Mouse (Mus musculus) CH12.LX (cell line): ENCODE results near the gene Tmeff1. TPM values are rescaled to one million over a fixed set of nuclear protein-coding genes. Genes with fewer than 3 reads are reported as not detected.
A peak's percentile ranks its signal among the peaks of the same experiment; 100 is the strongest.

ENCODE experiments used
- DNase-seq: peaks from one replicate; pipeline ENCODE4 v3.0.0-alpha.2; 2013; ENCODE audit errors: extremely low read depth
- H3K27ac ChIP-seq: 2 replicates; pipeline ENCODE4 v1.5.1; 2012; ENCODE audit warnings: low read depth, mild to moderate bottlenecking, control low read depth, moderate library complexity; ENCODE audit not compliant: insufficient read depth
- H3K27me3 ChIP-seq: replicated peaks from 2 replicates; pipeline ENCODE3; 2012; ENCODE audit warnings: inconsistent platforms
- H3K36me3 ChIP-seq, 2 experiments: replicated peaks in 1 of 2; 2 replicates each; pipeline versions ENCODE3 to v1.6.1; 2012; ENCODE audit warnings: inconsistent platforms in 1 of 2, low read length in 1 of 2, mild to moderate bottlenecking in 1 of 2, mixed read lengths in 1 of 2, moderate library complexity in 1 of 2; ENCODE audit not compliant: control insufficient read depth in 1 of 2, insufficient read depth in 1 of 2
- H3K4me1 ChIP-seq, 2 experiments: 2 replicates each; pipeline ENCODE4 v1.6.1; 2012; ENCODE audit warnings: inconsistent platforms in 1 of 2, moderate library complexity in 1 of 2; ENCODE audit not compliant: insufficient read depth in 2 of 2, control insufficient read depth in 1 of 2
- H3K4me2 ChIP-seq: 2 replicates; pipeline ENCODE4 v1.6.1; 2012; ENCODE audit warnings: low read depth, mild to moderate bottlenecking, control low read depth; ENCODE audit not compliant: poor library complexity, insufficient read depth, severe bottlenecking
- H3K4me3 ChIP-seq, 3 experiments: fragments of 150-350 bp in 1 of 3; sonication (generic) in 1 of 3; replicated peaks in 1 of 3; 2 replicates each; pipeline versions ENCODE3 to v1.5.1; 2011 to 2012; ENCODE audit warnings: low read depth in 2 of 3, low read length in 2 of 3, mild to moderate bottlenecking in 2 of 3, moderate library complexity in 2 of 3, control low read depth in 1 of 3, improper control_type of control experiment in 1 of 3, inconsistent platforms in 1 of 3, mixed read lengths in 1 of 3; ENCODE audit not compliant: poor library complexity in 1 of 3
- H3K79me2 ChIP-seq: replicated peaks from 2 replicates; pipeline ENCODE4 v1.6.1; 2012; ENCODE audit warnings: mild to moderate bottlenecking, moderate library complexity; ENCODE audit not compliant: control insufficient read depth, poor library complexity, insufficient read depth, severe bottlenecking; ENCODE audit errors: extremely low read depth
- H3K9ac ChIP-seq: 2 replicates; pipeline ENCODE4 v1.6.1; 2012; ENCODE audit warnings: low read depth, mild to moderate bottlenecking, control low read depth, moderate library complexity; ENCODE audit not compliant: insufficient read depth
- H3K9me3 ChIP-seq: replicated peaks from 2 replicates; pipeline ENCODE3; 2012; ENCODE audit warnings: low read length, inconsistent platforms, mixed read lengths
- CHD1 ChIP-seq: IDR thresholded peaks from 2 replicates; pipeline ENCODE4 v1.6.1; 2012; ENCODE audit warnings: low read depth, low read length, improper control_type of control experiment, inconsistent platforms
- CHD2 ChIP-seq: IDR thresholded peaks from 2 replicates; pipeline ENCODE4 v1.6.1; 2011; ENCODE audit warnings: low read length, improper control_type of control experiment
- CTCF ChIP-seq, 2 experiments: IDR thresholded peaks in 1 of 2; conservative IDR thresholded peaks in 1 of 2; 2 replicates each; pipeline ENCODE4 v1.5.1; 2011 to 2012; ENCODE audit warnings: low read depth in 2 of 2, low read length in 2 of 2, improper control_type of control experiment in 1 of 2, inconsistent platforms in 1 of 2, mild to moderate bottlenecking in 1 of 2, moderate library complexity in 1 of 2
- E2F4 ChIP-seq: IDR thresholded peaks from 2 replicates; pipeline ENCODE4 v1.6.1; 2011; ENCODE audit warnings: low read depth, low read length, improper control_type of control experiment; ENCODE audit not compliant: insufficient replicate concordance
- EP300 ChIP-seq: IDR thresholded peaks from 2 replicates; pipeline ENCODE4 v1.6.1; 2011; ENCODE audit warnings: low read length, improper control_type of control experiment
- HCFC1 ChIP-seq: IDR thresholded peaks from 2 replicates; pipeline ENCODE4 v1.6.1; 2012; ENCODE audit warnings: low read depth, mild to moderate bottlenecking, inconsistent platforms, low read length, improper control_type of control experiment
- IRF4 ChIP-seq: IDR thresholded peaks from 2 replicates; pipeline ENCODE4 v1.6.1; 2014; ENCODE audit warnings: low read depth, mild to moderate bottlenecking, inconsistent platforms, low read length, improper control_type of control experiment
- JUND ChIP-seq: conservative IDR thresholded peaks from 2 replicates; pipeline ENCODE4 v1.6.1; 2011; ENCODE audit warnings: low read depth, low read length, improper control_type of control experiment
- KAT2A ChIP-seq: IDR thresholded peaks from 2 replicates; pipeline ENCODE4 v1.6.1; 2012; ENCODE audit warnings: low read length, improper control_type of control experiment, inconsistent platforms; ENCODE audit not compliant: insufficient replicate concordance
- MAZ ChIP-seq: IDR thresholded peaks from 2 replicates; pipeline ENCODE4 v1.6.1; 2012; ENCODE audit warnings: low read depth, mild to moderate bottlenecking, inconsistent platforms, low read length, improper control_type of control experiment, moderate library complexity
- MEF2A ChIP-seq: IDR thresholded peaks from 2 replicates; pipeline ENCODE4 v1.6.1; 2014; ENCODE audit warnings: low read depth, mild to moderate bottlenecking, inconsistent platforms, low read length, improper control_type of control experiment, borderline replicate concordance
- MYC ChIP-seq: IDR thresholded peaks from 2 replicates; pipeline ENCODE4 v1.6.1; 2011; ENCODE audit warnings: low read depth, mild to moderate bottlenecking, improper control_type of control experiment, low read length
- POLR2AphosphoS2 ChIP-seq: IDR thresholded peaks from 2 replicates; pipeline ENCODE4 v1.6.1; 2011; ENCODE audit warnings: low read depth, low read length, improper control_type of control experiment
- RCOR1 ChIP-seq: conservative IDR thresholded peaks from 2 replicates; pipeline ENCODE4 v1.6.1; 2012; ENCODE audit warnings: low read depth, mild to moderate bottlenecking, inconsistent platforms, low read length, improper control_type of control experiment
- SIN3A ChIP-seq: IDR thresholded peaks from 2 replicates; pipeline ENCODE4 v1.6.1; 2012; ENCODE audit warnings: low read length, improper control_type of control experiment, inconsistent platforms
- SMC3 ChIP-seq: IDR thresholded peaks from 2 replicates; pipeline ENCODE4 v1.6.1; 2011; ENCODE audit warnings: low read depth, low read length, improper control_type of control experiment
- UBTF ChIP-seq: IDR thresholded peaks from 2 replicates; pipeline ENCODE4 v1.6.1; 2012; ENCODE audit warnings: low read depth, mild to moderate bottlenecking, inconsistent platforms, low read length, improper control_type of control experiment, moderate library complexity
- ZC3H11A ChIP-seq: IDR thresholded peaks from 2 replicates; pipeline ENCODE4 v1.6.1; 2012; ENCODE audit warnings: low read depth, mild to moderate bottlenecking, inconsistent platforms, low read length, improper control_type of control experiment
- ZMIZ1 ChIP-seq: IDR thresholded peaks from 2 replicates; pipeline ENCODE4 v1.6.1; 2012; ENCODE audit warnings: low read depth, mild to moderate bottlenecking, inconsistent platforms, low read length, improper control_type of control experiment
- dilution Hi-C: fragments of 300-500 bp; cut with MboI; formaldehyde crosslinking; loops from 2 replicates; pipeline ENCODE4 v1.14.3; 2020; ENCODE audit warnings: low sequenced_read_pairs; ENCODE audit not compliant: extremely low pct_unique_long_range_greater_than_20kb, extremely low pct_ligation_motif_present
- in situ Hi-C: fragments of 300-500 bp; cut with MboI; formaldehyde crosslinking; loops from 3 replicates; pipeline ENCODE4 v1.14.3; 2019; ENCODE audit warnings: low sequenced_read_pairs, low pct_ligation_motif_present, low pct_unique_long_range_greater_than_20kb, mixed read lengths
- polyA plus RNA-seq: library from polyadenylated mRNA; unstranded; fragments of >175 nt; gene quantifications from 2 replicates; pipeline ENCODE4 v1.2.1, GENCODE M21; 2012; ENCODE audit warnings: low read depth; ENCODE audit not compliant: insufficient read length
- total RNA-seq, 2 experiments: library from RNA; depleted of rRNA; stranded (reverse); fragments of 300-350 nt in 1 of 2; fragments of >200 nt in 1 of 2; gene quantifications; 2 replicates each; pipeline ENCODE4 v1.2.3; 2012 to 2014

Gene Tmeff1
- total and polyA plus RNA-seq, 3 experiments = 23.3 to 32.4 (median 29.6) TPM

DNA sequence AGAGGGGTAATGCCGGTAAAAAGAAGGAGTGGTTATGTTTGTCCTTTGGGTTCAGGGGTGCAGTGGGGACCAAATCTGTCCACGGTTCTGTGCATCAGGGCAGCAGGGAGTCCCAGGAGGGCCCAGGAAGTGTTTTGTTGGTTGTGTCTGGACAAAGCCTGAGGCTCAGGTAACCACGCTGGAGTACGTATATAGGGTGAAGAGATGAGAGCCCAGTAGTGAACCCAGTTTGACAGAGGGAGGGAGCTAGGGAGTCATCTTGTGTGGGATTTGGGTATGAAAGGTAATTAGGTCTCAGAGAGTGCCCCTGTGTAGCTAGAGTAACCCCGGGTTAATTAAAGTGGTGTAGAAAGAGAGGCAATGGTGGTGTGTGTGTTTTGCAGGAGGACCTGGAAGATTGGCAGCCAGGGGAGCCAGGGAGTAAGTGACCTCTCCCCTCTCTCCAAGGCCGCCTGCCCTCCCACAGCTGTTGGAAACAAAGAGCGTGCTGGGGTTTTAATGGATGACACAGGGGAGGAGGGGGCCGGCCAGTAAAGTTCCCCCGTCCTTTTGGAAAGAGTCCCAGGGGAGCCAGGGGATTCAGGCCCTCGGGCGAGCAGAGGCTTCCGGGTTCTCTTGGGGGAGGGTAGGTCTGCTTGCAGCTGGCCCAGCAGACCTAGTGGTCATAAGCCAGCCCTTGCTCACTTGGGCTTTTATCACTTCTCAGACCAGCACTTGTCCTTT is 1.3 kb downstream of the Tmeff1 start (continued):
- 0 out of 2 replicates have a peak, but pooled peaks have one; percentile 11 for TF ChIP-seq IRF4
- TF ChIP-seq MYC = peak; percentile 6; the same call in 1 of the 2 replicates
- peak; percentile 74 for TF ChIP-seq SIN3A
- peak; percentile 69 for TF ChIP-seq CHD2
- no peak for TF ChIP-seq CHD1
- peak; percentile 46; the same call in 1 of the 2 replicates for TF ChIP-seq MEF2A
- no peak for TF ChIP-seq MAZ
- TF ChIP-seq KAT2A = no peak
- no peak for TF ChIP-seq ZC3H11A
- TF ChIP-seq E2F4 = no peak
- no peak for TF ChIP-seq RCOR1
- no peak for TF ChIP-seq HCFC1
- TF ChIP-seq POLR2AphosphoS2 = no peak
- no peak for TF ChIP-seq JUND

DNA sequence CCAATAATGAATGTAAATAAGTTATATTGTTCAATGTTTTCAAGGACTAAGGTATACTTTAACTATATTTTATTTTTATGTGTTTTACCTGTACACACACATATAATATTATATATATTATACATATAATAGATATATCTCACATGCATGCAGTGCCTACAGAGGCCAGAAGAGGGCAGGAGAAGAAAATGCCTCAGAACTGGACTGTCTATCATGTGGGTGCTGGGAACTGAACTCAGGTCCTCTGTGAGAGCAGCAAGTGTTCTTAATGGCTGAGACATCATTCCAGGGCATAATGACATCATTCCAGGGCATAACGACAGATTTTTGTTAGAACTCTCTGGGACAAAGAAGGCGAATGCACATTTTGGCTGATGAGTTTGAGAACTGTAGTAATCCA is 2.6 kb downstream of the Tmeff1 start:
- in situ Hi-C loops (no loop called here), dilution Hi-C loops (no loop called here)
- Histone ChIP-seq H3K4me1 (peaks cover 12 to 48% of the 10 kb centered on the region in 2 experiments), H3K79me2 (no peaks in the 10 kb centered on the region; the same call in 1 of the 2 replicates), H3K27ac (no peak overlapping the region), H3K36me3 (no peaks in the 10 kb centered on the region), H3K27me3 (no peaks in the 10 kb centered on the region), H3K9me3 (peaks cover 6% of the 10 kb centered on the region), H3K4me2 (no peak overlapping the region), H3K4me3 (no peak overlapping the region), H3K9ac (no peak overlapping the region)
- no peak for DNase-seq
- TF ChIP-seq CHD1 (no peak), CTCF (conservative IDR thresholded peaks at IDR 0.05 in 1 of 2, IDR thresholded peaks at IDR 0.05 in 1 of 2; ENCODE audit: low read depth in 2 of 2, low read length in 2 of 2) (peak in 1 of 2 experiments; percentile 15; a peak in 1 of 4 replicates)
- TF ChIP-seq, all 38 proteins: peak for 1

DNA sequence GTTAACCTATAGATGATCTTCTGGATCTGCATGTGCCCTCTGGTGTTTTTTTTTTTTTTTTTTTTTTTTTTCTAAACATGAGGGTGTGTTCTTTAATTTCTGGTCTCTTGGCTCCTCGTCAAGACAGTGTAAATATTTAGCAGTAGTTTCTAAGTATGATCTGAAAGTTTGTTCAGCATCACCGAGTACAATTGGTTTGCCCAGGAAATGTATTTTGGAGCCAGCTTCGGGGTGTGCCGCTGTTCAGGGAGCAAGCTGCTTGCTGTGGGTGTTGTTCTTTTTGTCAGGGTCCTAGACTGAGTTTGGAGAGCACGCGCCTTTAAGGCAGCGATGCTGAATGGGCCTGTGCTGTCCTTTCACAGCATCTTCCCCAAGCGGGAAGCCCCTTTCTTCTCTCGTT is 3.6 kb downstream of the Tmeff1 start:
- dilution Hi-C loops (no loop called here), in situ Hi-C loops (no loop called here)
- no peak overlapping the region for H3K9ac ChIP-seq
- no peak overlapping the region for H3K4me3 ChIP-seq
- no peak overlapping the region for H3K27ac ChIP-seq
- H3K9me3 ChIP-seq = peaks cover 6% of the 10 kb centered on the region
- DNase-seq = no peak
- no peaks in the 10 kb centered on the region; the same call in 1 of the 2 replicates for H3K79me2 ChIP-seq
- no peak overlapping the region for H3K4me2 ChIP-seq
- H3K36me3 ChIP-seq = no peaks in the 10 kb centered on the region
- no peaks in the 10 kb centered on the region for H3K27me3 ChIP-seq
- H3K4me1 ChIP-seq = peaks cover 14 to 47% of the 10 kb centered on the region in 2 experiments
- TF ChIP-seq JUND (no peak), SIN3A (no peak), SMC3 (no peak), POLR2AphosphoS2 (no peak), ZC3H11A (no peak), CHD2 (no peak), EP300 (no peak), UBTF (no peak), E2F4 (no peak), ZMIZ1 (no peak)
